Mouse (Mus musculus) heart, embryonic 12.5 days (tissue): Measurements from ENCODE around the gene 1810009A15Rik. TPM values are rescaled to one million over a fixed set of nuclear protein-coding genes. Genes with fewer than 3 reads are reported as not detected.

ENCODE experiments used
- ATAC-seq: fragments of 200-750 bp; cut with Nextera tagmentation; 2 replicates; pipeline ENCODE4 v1.8.0; 2017; ENCODE audit warnings: moderate TSS enrichment, moderate library complexity; ENCODE audit not compliant: insufficient number of reproducible peaks, low FRiP score
- H3K27ac ChIP-seq: fragments of 300-500 bp; sonication (generic); 2 replicates; pipeline ENCODE4 v1.5.1; 2016; ENCODE audit warnings: mild to moderate bottlenecking, moderate library complexity; ENCODE audit not compliant: poor library complexity, severe bottlenecking
- H3K27me3 ChIP-seq: fragments of 300-500 bp; sonication (generic); replicated peaks from 2 replicates; pipeline ENCODE4 v1.6.1; 2016; ENCODE audit warnings: mild to moderate bottlenecking, moderate library complexity
- H3K36me3 ChIP-seq: fragments of 300-500 bp; sonication (generic); 2 replicates; pipeline ENCODE4 v1.6.1; 2016; ENCODE audit warnings: mild to moderate bottlenecking, moderate library complexity
- H3K4me1 ChIP-seq: fragments of 300-500 bp; sonication (generic); replicated peaks from 2 replicates; pipeline ENCODE4 v1.6.1; 2016; ENCODE audit warnings: mild to moderate bottlenecking
- H3K4me2 ChIP-seq: fragments of 300-500 bp; sonication (generic); 2 replicates; pipeline ENCODE4 v1.6.1; 2016; ENCODE audit warnings: mild to moderate bottlenecking, moderate library complexity
- H3K4me3 ChIP-seq: fragments of 300-500 bp; sonication (generic); 2 replicates; pipeline ENCODE4 v1.5.1; 2016; ENCODE audit warnings: mild to moderate bottlenecking
- H3K9ac ChIP-seq: fragments of 300-500 bp; sonication (generic); 2 replicates; pipeline ENCODE4 v1.6.1; 2016; ENCODE audit warnings: mild to moderate bottlenecking, moderate library complexity
- H3K9me3 ChIP-seq: fragments of 300-500 bp; sonication (generic); replicated peaks from 2 replicates; pipeline ENCODE4 v1.6.1; 2016; ENCODE audit warnings: mild to moderate bottlenecking, moderate library complexity
- WGBS: fragments of 180-500 bp; shearing (Covaris S2); methylation state at CpG from one replicate; pipeline ENCODE4 v1.1.7; 2016; 5-methylcytosine and 5-hydroxymethylcytosine counted together
- microRNA-seq: library from miRNA; unstranded; fragments of <30 nt; microRNA quantifications from one replicate; pipeline ENCODE4, GENCODE M21; 2017
- polyA plus RNA-seq: library from polyadenylated mRNA; unstranded; fragments of >200 nt; fragmentation: Nextera tagmentation; extraction: Ambion mirVana; gene quantifications from 2 replicates; pipeline ENCODE4 v1.2.1, GENCODE M21; 2016

1810009A15Rik gene
- polyA plus RNA-seq, 1 experiment from 2014 or later = 64.5 TPM

DNA sequence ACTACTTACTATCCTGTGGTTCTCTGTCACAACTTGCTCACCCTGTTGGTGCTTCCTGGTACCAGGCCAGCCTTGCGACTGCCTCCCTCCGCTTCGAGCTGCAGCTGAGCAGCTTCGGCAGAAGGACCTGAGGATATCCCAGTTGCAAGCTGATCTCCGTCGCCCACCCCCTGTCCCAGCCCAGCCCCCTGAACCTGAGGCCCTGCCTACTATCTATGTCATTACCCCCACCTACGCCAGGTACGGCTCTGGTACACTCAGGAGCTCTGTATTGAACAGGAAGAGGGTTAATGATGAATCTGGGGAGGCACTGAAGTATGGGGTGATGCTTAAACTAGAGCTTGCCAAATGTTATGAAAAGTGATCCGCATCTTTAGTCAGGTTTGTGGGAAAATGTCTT is 33.1 kb downstream of the 1810009A15Rik start:
- H3K36me3 ChIP-seq = peaks cover 27% of the 10 kb centered on the region
- peak overlapping the region; percentile 83 for H3K4me2 ChIP-seq
- no peak overlapping the region; the same call in 1 of the 2 replicates for H3K4me3 ChIP-seq
- no peak overlapping the region for H3K27ac ChIP-seq
- 0 out of 2 replicates have a peak overlapping the region, but pooled peaks have one; percentile 25 for H3K9ac ChIP-seq
- no peaks in the 10 kb centered on the region for H3K9me3 ChIP-seq
- WGBS = 78% methylated on average over 9 of the region's 9 CpGs
- peaks cover 15% of the 10 kb centered on the region for H3K4me1 ChIP-seq
- H3K27me3 ChIP-seq = no peaks in the 10 kb centered on the region
- ATAC-seq = no peak

DNA sequence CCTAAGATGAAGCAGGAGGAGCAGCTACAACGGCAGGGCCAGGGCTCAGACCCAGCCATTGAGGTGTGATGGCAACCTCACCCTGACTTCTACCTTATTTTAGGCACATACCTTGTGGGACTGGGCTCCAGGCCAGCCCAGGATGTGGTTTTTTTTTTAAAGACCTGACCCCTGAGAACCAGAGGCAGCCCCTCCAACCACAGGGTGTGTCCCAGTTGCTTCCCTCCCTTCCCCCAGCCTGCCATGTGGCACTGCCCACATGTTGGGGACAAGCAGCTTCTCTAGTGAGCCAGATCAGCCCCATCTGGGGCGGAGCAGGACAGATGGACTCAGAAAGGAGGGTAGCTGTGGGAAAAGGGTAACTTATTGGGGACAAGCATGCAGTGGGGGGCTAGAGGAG is 38.1 kb downstream of the 1810009A15Rik start:
- no peak overlapping the region for H3K4me2 ChIP-seq
- no peaks in the 10 kb centered on the region; the same call in 1 of the 2 replicates for H3K27me3 ChIP-seq
- no peak overlapping the region for H3K4me3 ChIP-seq
- no peak overlapping the region for H3K27ac ChIP-seq
- no peak for ATAC-seq
- H3K36me3 ChIP-seq = peaks cover 41% of the 10 kb centered on the region
- H3K9me3 ChIP-seq = no peaks in the 10 kb centered on the region
- no peak overlapping the region for H3K9ac ChIP-seq
- H3K4me1 ChIP-seq = peaks cover 19% of the 10 kb centered on the region
- WGBS = 92% methylated on average over 2 of the region's 2 CpGs

DNA sequence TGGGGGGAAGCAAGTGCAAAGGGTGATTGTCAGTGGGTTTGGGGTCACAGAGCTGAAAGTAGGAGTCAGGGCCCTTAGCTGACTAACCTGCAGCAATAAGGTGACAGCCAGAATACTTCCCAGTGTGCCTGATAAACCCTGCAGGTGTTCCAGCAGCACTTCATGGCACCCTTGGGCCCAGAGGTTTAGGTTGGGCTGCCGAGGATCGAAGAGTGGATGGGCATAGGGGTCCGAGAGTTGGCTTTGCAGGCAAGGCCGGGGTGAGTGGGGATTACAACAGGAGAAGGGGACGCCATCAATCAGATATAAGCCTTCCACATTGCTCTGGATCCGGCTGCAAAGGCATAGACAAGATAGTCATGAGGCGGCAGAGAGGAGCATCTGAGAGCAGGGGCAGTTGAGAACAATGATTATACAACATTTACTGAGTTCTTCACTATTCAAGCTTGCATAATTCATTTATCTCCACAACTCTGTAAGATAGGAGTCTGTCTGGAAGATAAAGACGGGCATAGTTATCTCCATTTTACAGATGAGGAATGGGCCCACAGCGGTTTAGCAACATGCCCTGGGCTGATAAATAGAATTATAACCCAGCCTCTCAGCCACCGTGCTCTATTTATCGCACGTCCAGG is 39.4 kb downstream of the 1810009A15Rik start:
- no peaks in the 10 kb centered on the region for H3K9me3 ChIP-seq
- peaks cover 40% of the 10 kb centered on the region for H3K36me3 ChIP-seq
- WGBS = 84% methylated on average over 12 of the region's 12 CpGs
- H3K4me3 ChIP-seq = no peak overlapping the region
- no peak overlapping the region for H3K9ac ChIP-seq
- H3K27ac ChIP-seq = no peak overlapping the region
- peaks cover 18% of the 10 kb centered on the region for H3K4me1 ChIP-seq
- H3K4me2 ChIP-seq = no peak overlapping the region
- ATAC-seq = no peak
- H3K27me3 ChIP-seq = no peaks in the 10 kb centered on the region; the same call in 1 of the 2 replicates

DNA sequence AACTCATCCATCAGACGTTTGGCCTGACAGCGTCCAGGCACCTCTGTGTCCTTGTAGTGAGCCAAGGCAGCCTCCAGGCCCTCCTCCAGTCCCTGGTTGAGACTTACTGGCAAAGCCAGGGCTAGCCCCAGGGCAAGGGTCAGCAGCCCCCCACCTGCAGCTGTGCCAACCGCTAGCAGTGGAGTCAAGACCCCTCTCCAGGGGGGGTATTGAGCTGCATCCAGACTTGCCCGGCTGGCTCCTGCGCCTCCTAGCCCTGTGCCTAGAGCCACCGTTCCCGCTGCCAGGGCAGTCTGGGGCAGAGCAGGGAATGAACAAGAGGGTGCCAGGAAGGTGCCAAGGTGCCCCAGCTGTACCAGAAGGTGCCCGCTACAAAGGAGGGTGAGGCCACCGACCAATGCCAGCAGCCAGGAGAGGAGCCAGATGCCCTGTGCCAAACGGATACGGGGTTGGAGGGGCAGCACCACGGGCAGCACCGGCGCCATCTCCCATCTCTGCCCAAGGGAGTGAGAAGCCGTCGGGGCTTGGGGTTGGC is 40.1 kb downstream of the 1810009A15Rik start:
- peak overlapping the region; percentile 70 for H3K4me3 ChIP-seq
- ATAC-seq = no peak
- no peaks in the 10 kb centered on the region; the same call in 1 of the 2 replicates for H3K27me3 ChIP-seq
- H3K9ac ChIP-seq = peak overlapping the region; percentile 85
- peak overlapping the region; percentile 82 for H3K4me2 ChIP-seq
- WGBS = 19% methylated on average over 16 of the region's 16 CpGs
- peaks cover 47% of the 10 kb centered on the region for H3K36me3 ChIP-seq
- H3K4me1 ChIP-seq = peaks cover 18% of the 10 kb centered on the region
- no peak overlapping the region for H3K27ac ChIP-seq
- H3K9me3 ChIP-seq = no peaks in the 10 kb centered on the region

DNA sequence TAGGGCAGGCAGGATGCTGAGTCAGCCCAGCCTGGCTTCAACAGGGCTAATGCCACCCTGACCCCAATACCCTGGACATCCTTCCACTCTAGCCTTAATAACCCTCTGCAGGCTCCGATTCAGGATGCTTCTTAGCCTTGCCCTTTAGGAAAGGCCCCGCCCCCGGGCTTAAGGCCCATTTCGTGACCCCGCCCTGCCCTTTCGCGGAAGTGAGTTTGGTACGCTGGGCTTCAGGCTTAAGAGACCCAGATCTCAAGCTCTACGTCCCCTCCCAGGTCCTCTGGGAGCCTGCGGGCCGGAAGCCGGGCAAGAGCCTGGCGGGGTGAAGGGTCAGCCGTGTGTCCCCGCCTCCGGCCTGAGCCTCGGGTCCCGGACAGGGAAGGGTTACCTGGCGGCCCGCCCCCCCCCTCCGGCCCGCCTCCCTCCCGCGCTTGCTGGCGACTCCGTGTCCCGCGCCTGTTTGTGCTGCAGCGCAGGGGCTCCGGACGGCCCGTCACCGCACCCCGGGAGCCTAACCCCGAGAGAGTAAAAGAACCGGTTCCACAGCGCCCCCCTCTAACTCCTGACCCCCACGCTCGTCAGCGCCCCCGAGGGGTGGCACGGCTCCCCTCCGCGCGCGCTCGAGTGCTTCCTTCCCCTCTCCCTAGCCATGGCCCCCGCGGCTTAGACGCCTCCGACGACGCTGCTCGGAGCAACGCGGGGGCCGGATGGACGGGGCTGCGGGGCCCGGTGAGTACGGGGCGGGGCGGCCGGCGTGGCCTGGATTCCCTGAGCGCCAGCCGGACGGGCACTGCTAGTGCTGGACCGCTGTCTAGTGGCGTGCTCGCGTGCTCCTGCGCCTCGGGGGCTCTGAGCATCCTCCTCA is 40.8 kb downstream of the 1810009A15Rik start, which contains the start of the genes Rom1 and Eml3:
Rom1 (minus strand) TSS at position 133 of the 865 bp plus-strand sequence.
Eml3 (plus strand) TSS at position 329 of the 865 bp plus-strand sequence.
- H3K9me3 ChIP-seq = no peaks in the 10 kb centered on the region
- peak within 1 kb of the TSS; percentile 85 for H3K9ac ChIP-seq
- H3K4me1 ChIP-seq = peaks cover 18% of the 10 kb centered on the region
- ATAC-seq = peak; percentile 85
- no peaks in the 10 kb centered on the region; the same call in 1 of the 2 replicates for H3K27me3 ChIP-seq
- peaks cover 50% of the 10 kb centered on the region for H3K36me3 ChIP-seq
- under 1% methylated on average over 74 of the region's 74 CpGs for WGBS
- H3K4me2 ChIP-seq = peak within 1 kb of the TSS; percentile 82
- H3K27ac ChIP-seq = peak within 1 kb of the TSS; percentile 75
- H3K4me3 ChIP-seq = peak within 1 kb of the TSS; percentile 70

DNA sequence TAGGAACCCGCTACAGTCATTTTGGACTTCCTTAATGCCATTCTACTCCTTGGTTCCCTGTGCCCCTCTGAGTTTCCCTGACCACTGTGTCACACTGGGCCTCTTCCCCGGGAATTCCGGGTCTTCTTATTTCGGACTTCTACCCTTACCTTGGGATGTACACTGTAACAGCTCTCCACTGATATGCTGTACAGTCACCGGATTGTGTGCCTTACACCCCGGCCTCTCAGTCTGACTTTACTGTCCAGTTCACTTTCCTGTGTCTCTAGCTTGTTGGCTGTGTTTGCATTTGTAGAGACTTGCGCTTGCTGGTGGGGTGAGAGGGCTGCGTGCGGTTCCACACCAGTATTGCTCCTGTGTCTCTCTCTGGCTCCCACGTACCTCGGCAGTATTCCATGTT is 41.5 kb downstream of the 1810009A15Rik start:
- Histone ChIP-seq H3K9ac (peak overlapping the region; percentile 85), H3K9me3 (no peaks in the 10 kb centered on the region), H3K4me3 (peak overlapping the region; percentile 70), H3K36me3 (peaks cover 55% of the 10 kb centered on the region), H3K4me1 (peaks cover 18% of the 10 kb centered on the region), H3K27ac (no peak overlapping the region), H3K27me3 (no peaks in the 10 kb centered on the region; the same call in 1 of the 2 replicates), H3K4me2 (peak overlapping the region; percentile 82)
- 12% methylated on average over 11 of the region's 11 CpGs for WGBS
- no peak for ATAC-seq

DNA sequence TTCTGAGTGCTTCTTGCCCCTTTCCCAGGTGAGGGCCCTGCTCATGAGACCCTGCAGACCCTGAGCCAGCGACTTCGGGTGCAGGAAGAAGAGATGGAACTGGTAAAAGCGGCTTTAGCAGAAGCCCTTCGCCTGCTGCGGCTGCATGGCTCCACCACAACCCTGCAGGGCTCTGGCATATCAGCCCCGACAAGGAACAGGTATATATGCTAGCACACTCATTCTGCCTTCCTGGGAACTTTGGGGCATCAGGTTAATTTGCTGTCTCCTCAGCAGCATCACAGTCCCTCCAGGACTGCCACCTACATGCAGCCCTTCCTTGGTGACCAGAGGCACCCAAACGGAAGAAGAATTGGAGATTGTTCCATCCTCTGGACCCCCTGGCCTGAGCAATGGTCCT is 42.1 kb downstream of the 1810009A15Rik start:
- Histone ChIP-seq H3K9ac (peak overlapping the region; percentile 85), H3K4me1 (peaks cover 18% of the 10 kb centered on the region), H3K27ac (no peak overlapping the region), H3K36me3 (peaks cover 54% of the 10 kb centered on the region), H3K4me3 (peak overlapping the region; percentile 70), H3K9me3 (no peaks in the 10 kb centered on the region), H3K27me3 (no peaks in the 10 kb centered on the region; the same call in 1 of the 2 replicates), H3K4me2 (peak overlapping the region; percentile 82)
- no peak for ATAC-seq
- 78% methylated on average over 7 of the region's 7 CpGs for WGBS

DNA sequence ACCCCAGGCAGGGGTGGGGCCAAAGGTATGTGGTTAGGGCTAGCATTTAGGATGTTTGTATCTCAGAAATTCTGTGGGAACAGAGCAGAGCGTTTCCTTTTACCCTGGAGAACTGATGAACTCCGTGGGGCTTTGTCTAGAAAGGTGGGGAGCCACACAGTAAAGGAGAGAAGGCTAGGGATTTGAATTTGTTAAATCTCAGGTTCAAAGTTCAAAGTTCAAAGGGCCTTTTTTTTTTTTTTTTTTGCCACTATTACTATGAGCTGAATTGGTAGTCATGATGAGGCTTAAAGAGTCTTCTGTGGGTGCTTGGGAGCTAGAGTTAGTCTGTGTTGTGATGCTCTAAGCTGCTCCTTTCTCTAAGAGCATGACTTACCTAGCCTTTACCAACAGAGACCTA is 48.1 kb downstream of the 1810009A15Rik start:
- H3K4me1 ChIP-seq = peaks cover 13% of the 10 kb centered on the region
- no peaks in the 10 kb centered on the region for H3K27me3 ChIP-seq
- H3K4me2 ChIP-seq = no peak overlapping the region
- H3K4me3 ChIP-seq = no peak overlapping the region
- H3K27ac ChIP-seq = no peak overlapping the region
- peaks cover 61% of the 10 kb centered on the region for H3K36me3 ChIP-seq
- WGBS = 91% methylated on average over 2 of the region's 2 CpGs
- no peaks in the 10 kb centered on the region for H3K9me3 ChIP-seq
- no peak for ATAC-seq
- no peak overlapping the region for H3K9ac ChIP-seq

Small RNA genes lying within 50 kb of the gene (microRNA-seq; reads per million reads assigned to microRNA genes)
- not detected for gene Mir5136

Other genes starting within 250 kb of the 1810009A15Rik start
- 0.05 TPM in 1 of 2 replicates, not detected in the other for gene Chrm1, start 225.1 kb upstream of the 1810009A15Rik start, polyA plus RNA-seq
- gene Slc3a2, start 165.5 kb upstream of the 1810009A15Rik start, polyA plus RNA-seq = 87.6 and 88.9 TPM in 2 replicates
- 48.9 and 52.9 TPM in 2 replicates for gene Wdr74, start 153.0 kb upstream of the 1810009A15Rik start, polyA plus RNA-seq
- 1.8 and 2.8 TPM in 2 replicates for gene 1700092M07Rik, start 148.1 kb upstream of the 1810009A15Rik start, polyA plus RNA-seq
- 86.1 and 88.1 TPM in 2 replicates for gene Stx5a, start 147.4 kb upstream of the 1810009A15Rik start, polyA plus RNA-seq
- 135 and 149 TPM in 2 replicates for gene Nxf1, start 131.8 kb upstream of the 1810009A15Rik start, polyA plus RNA-seq
- gene Tmem223, start 117.9 kb upstream of the 1810009A15Rik start, polyA plus RNA-seq = 145 and 146 TPM in 2 replicates
- 49.7 and 51.9 TPM in 2 replicates for gene Tmem179b, start 114.4 kb upstream of the 1810009A15Rik start, polyA plus RNA-seq
- 22.5 and 23.3 TPM in 2 replicates for gene Taf6l, start 102.4 kb upstream of the 1810009A15Rik start, polyA plus RNA-seq
- 137 and 145 TPM in 2 replicates for gene Polr2g, start 90.3 kb upstream of the 1810009A15Rik start, polyA plus RNA-seq
- gene Zbtb3, start 86.3 kb upstream of the 1810009A15Rik start, polyA plus RNA-seq = 3.8 and 4.1 TPM in 2 replicates
- 36.3 and 37.0 TPM in 2 replicates for gene Ttc9c, start 69.5 kb upstream of the 1810009A15Rik start, polyA plus RNA-seq
- 3.8 TPM in 2 replicates for gene Hnrnpul2, start 68.8 kb upstream of the 1810009A15Rik start, polyA plus RNA-seq
- gene AC129217.1, start 59.1 kb upstream of the 1810009A15Rik start, polyA plus RNA-seq = not detected in 2 replicates
- gene Bscl2, start 51.4 kb upstream of the 1810009A15Rik start, polyA plus RNA-seq = 41.0 and 41.1 TPM in 2 replicates
- 2.5 and 2.9 TPM in 2 replicates for gene Gng3, start 49.7 kb upstream of the 1810009A15Rik start, polyA plus RNA-seq
- gene Lrrn4cl, start 38.1 kb upstream of the 1810009A15Rik start, polyA plus RNA-seq = 0.77 and 0.78 TPM in 2 replicates
- gene Ubxn1, start 17.4 kb upstream of the 1810009A15Rik start, polyA plus RNA-seq = 138 and 142 TPM in 2 replicates
- gene Uqcc3, start 7.9 kb upstream of the 1810009A15Rik start, polyA plus RNA-seq = 52.7 and 60.6 TPM in 2 replicates
- 61.5 and 66.4 TPM in 2 replicates for gene Lbhd1, start 5.1 kb upstream of the 1810009A15Rik start, polyA plus RNA-seq
- gene Gm49403, start 4.9 kb upstream of the 1810009A15Rik start, polyA plus RNA-seq = not detected in 2 replicates
- gene Gm49416, start 73 bp downstream of the 1810009A15Rik start, polyA plus RNA-seq = not detected in 2 replicates
- gene Ints5, start 4.2 kb downstream of the 1810009A15Rik start, polyA plus RNA-seq = 28.9 and 30.1 TPM in 2 replicates
- 78.7 and 83.6 TPM in 2 replicates for gene Ganab, start 9.2 kb downstream of the 1810009A15Rik start, polyA plus RNA-seq
- 46.6 and 46.8 TPM in 2 replicates for gene B3gat3, start 31.5 kb downstream of the 1810009A15Rik start, polyA plus RNA-seq
- 2.4 and 2.5 TPM in 2 replicates for gene Rom1, start 40.5 kb downstream of the 1810009A15Rik start, polyA plus RNA-seq
- gene Eml3, start 40.7 kb downstream of the 1810009A15Rik start, polyA plus RNA-seq = 13.3 and 13.5 TPM in 2 replicates
- 106 and 115 TPM in 2 replicates for gene Mta2, start 53.0 kb downstream of the 1810009A15Rik start, polyA plus RNA-seq
- gene Tut1, start 65.0 kb downstream of the 1810009A15Rik start, polyA plus RNA-seq = 17.1 and 19.4 TPM in 2 replicates
- 281 and 282 TPM in 2 replicates for gene Eef1g, start 78.2 kb downstream of the 1810009A15Rik start, polyA plus RNA-seq
- 26.0 and 27.1 TPM in 2 replicates for gene Ahnak, start 100.4 kb downstream of the 1810009A15Rik start, polyA plus RNA-seq
- not detected in 2 replicates for gene Scgb1a1, start 199.1 kb downstream of the 1810009A15Rik start, polyA plus RNA-seq
- gene Asrgl1, start 246.8 kb downstream of the 1810009A15Rik start, polyA plus RNA-seq = 11.3 and 14.1 TPM in 2 replicates